Mouse (Mus musculus) limb, embryonic 14.5 days (tissue): ENCODE results near the gene Zfp148. TPM values are rescaled to one million over a fixed set of nuclear protein-coding genes. Genes with fewer than 3 reads are reported as not detected.
"Not testable (repeated sequence)": the region's sequence is repeated elsewhere in the genome, so short reads cannot be mapped to it uniquely, and the experiment has no call there.

Experiments used
- ATAC-seq: fragments of 200-750 bp; cut with Nextera tagmentation; 2 replicates; pipeline ENCODE4 v1.8.0; 2017; ENCODE audit warnings: low read depth, moderate number of reproducible peaks, moderate TSS enrichment; ENCODE audit not compliant: low FRiP score
- DNase-seq: peaks from one replicate; pipeline ENCODE4 v3.0.0-alpha.2; 2015; ENCODE audit warnings: low spot score
- H3K27ac ChIP-seq: fragments of 300-500 bp; sonication (generic); replicated peaks from 2 replicates; pipeline ENCODE4 v1.5.1; 2014; ENCODE audit warnings: low read depth, mild to moderate bottlenecking, low read length, moderate library complexity, mixed read lengths
- H3K27me3 ChIP-seq: fragments of 300-500 bp; sonication (generic); 2 replicates; pipeline ENCODE4 v1.6.1; 2014; ENCODE audit warnings: low read length, mixed read lengths; ENCODE audit not compliant: control insufficient read depth, insufficient read depth
- H3K36me3 ChIP-seq: fragments of 300-500 bp; sonication (generic); 2 replicates; pipeline ENCODE4 v1.6.1; 2014; ENCODE audit warnings: mild to moderate bottlenecking, low read length, moderate library complexity, mixed read lengths; ENCODE audit not compliant: control insufficient read depth, insufficient read depth
- H3K4me1 ChIP-seq: fragments of 300-500 bp; sonication (generic); 2 replicates; pipeline ENCODE4 v1.6.1; 2014; ENCODE audit warnings: antibody characterized with exemption, low read length, mixed read lengths; ENCODE audit not compliant: control insufficient read depth, insufficient read depth
- H3K4me2 ChIP-seq: fragments of 300-500 bp; sonication (generic); replicated peaks from 2 replicates; pipeline ENCODE4 v1.6.1; 2014; ENCODE audit warnings: low read depth, mild to moderate bottlenecking, low read length, moderate library complexity; ENCODE audit not compliant: severe bottlenecking
- H3K4me3 ChIP-seq: fragments of 300-500 bp; sonication (generic); replicated peaks from 2 replicates; pipeline ENCODE4 v1.5.1; 2014; ENCODE audit warnings: low read length
- H3K9ac ChIP-seq: fragments of 300-500 bp; sonication (generic); 2 replicates; pipeline ENCODE4 v1.6.1; 2014; ENCODE audit warnings: mild to moderate bottlenecking, low read depth, low read length, moderate library complexity; ENCODE audit not compliant: severe bottlenecking
- H3K9me3 ChIP-seq: fragments of 300-500 bp; sonication (generic); 2 replicates; pipeline ENCODE4 v1.6.1; 2016; ENCODE audit warnings: low read length; ENCODE audit not compliant: control insufficient read depth
- POLR2A ChIP-seq: fragments of 200-500 bp; IDR thresholded peaks from 2 replicates; pipeline ENCODE4 v1.8.0; 2012; ENCODE audit warnings: inconsistent platforms, mild to moderate bottlenecking, moderate library complexity, borderline replicate concordance; ENCODE audit not compliant: insufficient read depth, insufficient read length; ENCODE audit errors: extremely low read depth
- WGBS: fragments of 180-500 bp; shearing (Covaris S2); extraction: QIAGEN DNeasy Blood & Tissue Kit; methylation state at CpG from one replicate; pipeline ENCODE4 v1.1.7; 2014; 5-methylcytosine and 5-hydroxymethylcytosine counted together
- polyA plus RNA-seq, 2 experiments: library from polyadenylated mRNA; depleted of rRNA in 1 of 2; stranded (reverse) in 1 of 2; unstranded in 1 of 2; fragments of >200 nt; fragmentation: Nextera tagmentation in 1 of 2; extraction: Ambion mirVana in 1 of 2; gene quantifications; 2 replicates each; pipeline versions ENCODE4 v1.2.1 to v1.2.3; 2012 to 2014

Gene Zfp148
- polyA plus RNA-seq (2012; rRNA removed): 23.1 and 26.6 TPM in 2 replicates
- polyA plus RNA-seq (2014; fragmentation: Nextera tagmentation; extraction: Ambion mirVana): 50.2 and 54.1 TPM in 2 replicates

DNA sequence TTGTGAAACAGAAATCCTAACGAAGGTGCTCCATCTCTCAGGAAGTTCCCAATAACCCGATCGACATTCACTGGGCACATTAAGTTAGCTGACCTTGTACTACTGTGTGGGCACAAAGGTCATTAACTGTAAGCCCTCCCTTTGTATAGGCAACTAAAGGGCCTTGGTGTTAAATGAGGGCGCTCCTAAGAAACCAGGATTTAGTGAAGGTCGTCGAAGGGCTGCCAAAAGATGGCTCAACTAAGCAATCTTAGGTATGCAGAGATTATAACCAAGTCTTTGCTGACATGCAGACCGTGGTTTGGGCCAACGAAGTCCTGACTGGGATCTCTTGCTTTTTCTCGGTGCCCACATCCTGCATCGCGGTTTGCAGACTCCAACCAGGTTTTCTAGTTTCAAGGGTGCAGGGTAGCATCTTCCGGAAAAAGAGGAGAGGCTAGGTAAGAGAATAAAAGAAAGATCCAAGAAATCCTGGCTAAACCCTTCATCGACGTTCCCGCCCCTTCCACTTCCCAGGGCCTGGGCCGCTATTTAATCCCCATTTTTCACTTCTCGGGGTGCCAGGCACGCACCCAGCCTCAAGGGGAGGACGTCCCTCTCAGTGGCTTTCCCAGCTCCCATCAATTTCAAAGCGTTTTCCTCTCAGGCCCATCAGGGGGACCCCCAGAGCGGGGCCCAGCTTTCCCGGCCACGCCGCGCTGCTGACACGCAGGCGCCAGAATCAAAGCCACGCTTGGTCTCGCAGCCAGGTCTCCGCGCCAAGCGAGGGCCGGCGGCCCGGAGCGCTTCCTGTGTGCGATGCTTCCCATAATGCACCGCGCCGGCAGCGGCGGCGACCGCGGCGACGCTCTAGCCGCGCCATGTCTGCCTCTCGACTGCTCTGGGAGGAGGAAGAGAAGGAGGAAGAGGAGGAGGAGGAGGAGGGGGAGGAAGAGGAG, at the start of gene Zfp148:
TSS of gene Zfp148 (plus strand) at position 893 of the 938 bp plus-strand sequence.
- H3K27ac ChIP-seq: peak within 1 kb of the TSS; percentile 96
- peak within 1 kb of the TSS; percentile 89 for H3K4me3 ChIP-seq
- DNase-seq: peak; percentile 92
- not testable (repeated sequence) for H3K36me3 ChIP-seq, H3K9me3 ChIP-seq, H3K27me3 ChIP-seq, H3K4me1 ChIP-seq
- 3% methylated on average over 40 of the region's 50 CpGs for WGBS
- peak within 1 kb of the TSS; percentile 91 for H3K4me2 ChIP-seq
- H3K9ac ChIP-seq: peak within 1 kb of the TSS; percentile 95
- ATAC-seq: peak; percentile 93
- 0 out of 2 replicates have a peak, but pooled peaks have one; percentile 63 for TF ChIP-seq POLR2A

DNA sequence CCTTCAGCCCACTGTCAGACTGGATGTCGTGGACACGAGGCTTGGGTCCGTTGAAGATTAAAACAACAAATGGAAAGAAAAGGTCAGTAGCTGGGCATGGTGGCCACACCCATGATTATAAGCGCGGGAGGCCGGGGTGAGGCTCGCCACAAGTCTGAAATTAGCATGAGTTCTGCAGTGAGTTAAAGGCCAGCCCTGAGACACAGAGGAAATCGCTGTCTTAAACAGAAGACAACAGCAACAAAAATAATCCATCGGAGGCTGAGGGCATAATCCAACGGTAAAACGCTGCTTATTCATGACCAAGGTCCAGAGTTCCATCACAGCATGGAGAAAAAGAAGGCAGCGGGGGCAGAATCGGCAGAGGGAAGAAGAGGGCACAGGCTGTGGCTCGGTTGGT, 47.6 kb upstream of the Zfp148 start:
- no peaks in the 10 kb centered on the region for H3K4me1 ChIP-seq
- H3K4me3 ChIP-seq: no peak overlapping the region
- TF ChIP-seq POLR2A: no peak
- no peaks in the 10 kb centered on the region for H3K9me3 ChIP-seq
- H3K9ac ChIP-seq: no peak overlapping the region
- 90% methylated on average over 14 of the region's 14 CpGs for WGBS
- H3K27me3 ChIP-seq: no peaks in the 10 kb centered on the region
- H3K27ac ChIP-seq: no peak overlapping the region
- H3K36me3 ChIP-seq: no peaks in the 10 kb centered on the region
- no peak overlapping the region for H3K4me2 ChIP-seq
- no peak for DNase-seq
- ATAC-seq: no peak

DNA sequence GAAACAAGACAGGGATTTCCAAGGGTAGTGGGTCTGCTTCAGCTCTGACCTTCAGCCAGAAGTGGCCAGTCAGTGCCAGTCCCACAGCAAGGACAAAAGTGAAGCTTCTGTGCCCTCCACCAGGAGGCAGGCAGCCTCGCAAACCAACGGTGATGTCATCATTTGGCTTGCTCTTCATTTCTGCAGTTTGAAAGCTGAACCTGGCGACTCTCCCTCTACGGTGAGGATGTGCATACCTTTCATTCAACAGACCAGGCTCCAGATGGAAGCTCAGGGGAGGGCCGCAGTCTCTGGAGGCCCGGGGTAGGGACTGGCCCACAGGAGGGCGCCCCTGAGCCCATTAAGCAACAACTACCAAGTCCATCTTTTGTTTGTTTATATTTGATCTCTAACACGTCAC, 43.5 kb upstream of the Zfp148 start:
- DNase-seq: peak; percentile 73
- Histone ChIP-seq H3K9ac (no peak overlapping the region), H3K36me3 (no peaks in the 10 kb centered on the region), H3K27me3 (no peaks in the 10 kb centered on the region), H3K9me3 (no peaks in the 10 kb centered on the region), H3K4me2 (no peak overlapping the region), H3K27ac (no peak overlapping the region), H3K4me1 (no peaks in the 10 kb centered on the region), H3K4me3 (no peak overlapping the region)
- WGBS: 11% methylated on average over 8 of the region's 8 CpGs
- no peak for TF ChIP-seq POLR2A
- peak; percentile 26; the same call in 1 of the 2 replicates for ATAC-seq

DNA sequence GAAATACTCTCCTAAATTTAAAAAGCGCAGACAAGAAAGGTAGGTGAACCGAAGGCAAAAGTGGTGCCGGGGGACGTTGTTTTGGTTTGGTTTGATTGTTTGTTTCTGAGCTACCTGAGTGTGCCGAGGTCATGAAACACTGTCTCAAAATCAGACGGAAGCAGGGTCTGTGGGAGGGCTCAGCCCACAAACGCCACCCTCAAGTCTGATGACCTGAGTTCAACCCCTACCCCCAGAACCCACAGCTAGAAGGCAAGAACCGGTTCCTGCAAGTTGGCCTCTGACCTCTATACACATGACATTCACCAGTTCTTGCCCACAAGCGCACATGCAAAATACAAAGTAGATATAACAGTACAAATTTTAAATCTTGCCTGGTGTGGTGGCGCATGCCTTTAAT, 43.0 kb upstream of the Zfp148 start:
- no peaks in the 10 kb centered on the region for H3K4me1 ChIP-seq
- H3K9me3 ChIP-seq: no peaks in the 10 kb centered on the region
- H3K27ac ChIP-seq: no peak overlapping the region
- no peak overlapping the region for H3K9ac ChIP-seq
- no peak for TF ChIP-seq POLR2A
- no peaks in the 10 kb centered on the region for H3K36me3 ChIP-seq
- DNase-seq: no peak
- H3K27me3 ChIP-seq: no peaks in the 10 kb centered on the region
- 73% methylated on average over 10 of the region's 10 CpGs for WGBS
- no peak overlapping the region for H3K4me2 ChIP-seq
- ATAC-seq: no peak
- H3K4me3 ChIP-seq: no peak overlapping the region

DNA sequence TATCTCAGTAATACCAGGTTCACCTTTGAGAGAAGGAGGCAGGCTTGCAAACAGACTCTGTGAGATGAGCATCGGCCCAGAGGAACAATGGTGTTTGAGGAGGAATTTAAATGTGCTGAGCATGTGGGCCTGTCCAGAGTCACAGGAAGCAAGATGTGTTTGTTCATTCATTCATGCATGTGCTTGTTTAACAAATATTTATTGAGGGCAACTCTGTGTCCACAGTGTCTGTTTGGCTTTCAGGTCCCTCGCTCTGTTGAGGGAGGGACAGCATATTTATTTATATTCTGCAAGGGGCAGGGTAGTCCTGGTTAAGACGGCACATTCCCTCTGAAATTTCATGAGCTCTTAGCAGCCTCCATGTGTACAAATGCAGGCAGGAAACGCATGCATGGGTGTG, 42.1 kb upstream of the Zfp148 start:
- Histone ChIP-seq H3K9me3 (no peaks in the 10 kb centered on the region), H3K4me2 (no peak overlapping the region), H3K27me3 (no peaks in the 10 kb centered on the region), H3K9ac (no peak overlapping the region), H3K4me1 (no peaks in the 10 kb centered on the region), H3K36me3 (no peaks in the 10 kb centered on the region), H3K27ac (no peak overlapping the region), H3K4me3 (no peak overlapping the region)
- DNase-seq: no peak
- WGBS: 68% methylated on average over 4 of the region's 4 CpGs
- TF ChIP-seq POLR2A: no peak
- ATAC-seq: no peak
